Mouse (Mus musculus): Measurements from ENCODE around the gene Phrf1. TPM values are rescaled to one million over a fixed set of nuclear protein-coding genes. Genes with fewer than 3 reads are reported as not detected.

The Phrf1 gene
- total RNA-seq (2021): 10 to 100 TPM; 73.6 to 75.1 TPM
- long read RNA-seq, experiment 1, full-length matches to known transcripts: 10 of 34 reads
- long read RNA-seq, experiment 1, partial matches to known transcripts: 10 of 34 reads
- long read RNA-seq, experiment 1, other reads (novel, unspliced or antisense): 14 of 34 reads
- long read RNA-seq, experiment 2, full-length matches to known transcripts: 3 of 18 reads
- long read RNA-seq, experiment 2, partial matches to known transcripts: 7 of 18 reads
- long read RNA-seq, experiment 2, other reads (novel, unspliced or antisense): 8 of 18 reads

- peak; percentile 92 to 97 for DNase-seq (ENCODE audit: low spot score in 2 of 2)
Observed at GRCm38 (mm10) chr7:141228279-141229067, at the start of gene Phrf1. Phrf1 (plus strand) TSS chr7:141228784.

GRCm38 (mm10) chr7:141188194-141188593, 40.4 kb upstream of the Phrf1 start:
- DNase-seq (ENCODE audit: low spot score in 2 of 2): no peak

- no peak for DNase-seq (ENCODE audit: low spot score in 2 of 2)
Observed at GRCm38 (mm10) chr7:141188733-141189132, 39.9 kb upstream of the Phrf1 start.

- DNase-seq (ENCODE audit: low spot score in 2 of 2): no peak
Observed at GRCm38 (mm10) chr7:141190220-141190619, 38.4 kb upstream of the Phrf1 start.

- no peak for DNase-seq (ENCODE audit: low spot score in 2 of 2)
Observed at GRCm38 (mm10) chr7:141191036-141191435, 37.5 kb upstream of the Phrf1 start.

- DNase-seq (ENCODE audit: low spot score in 2 of 2): no peak
Observed at GRCm38 (mm10) chr7:141191796-141192685, 36.5 kb upstream of the Phrf1 start.

GRCm38 (mm10) chr7:141192776-141193347, 35.7 kb upstream of the Phrf1 start:
- peak in 1 of 2 experiments; percentile 38 for DNase-seq (ENCODE audit: low spot score in 2 of 2)

- DNase-seq (ENCODE audit: low spot score in 2 of 2): peak in 1 of 2 experiments; percentile 12
Observed at GRCm38 (mm10) chr7:141193348-141193856, 35.2 kb upstream of the Phrf1 start.

- peak; percentile 98 for DNase-seq (ENCODE audit: low spot score in 2 of 2)
Observed at GRCm38 (mm10) chr7:141193948-141194347, 34.6 kb upstream of the Phrf1 start, which contains the start of the genes Hras and Lrrc56. Hras (minus strand) TSS chr7:141194005. Lrrc56 (plus strand) TSS chr7:141194157.

- no peak for DNase-seq (ENCODE audit: low spot score in 2 of 2)
Observed at GRCm38 (mm10) chr7:141194409-141194808, 34.2 kb upstream of the Phrf1 start.

- peak; percentile 82 to 85 for DNase-seq (ENCODE audit: low spot score in 2 of 2)
Observed at GRCm38 (mm10) chr7:141194830-141195229, 33.8 kb upstream of the Phrf1 start.

GRCm38 (mm10) chr7:141195754-141196153, 32.8 kb upstream of the Phrf1 start:
- no peak for DNase-seq (ENCODE audit: low spot score in 2 of 2)

GRCm38 (mm10) chr7:141196619-141197282, 31.8 kb upstream of the Phrf1 start:
- no peak for DNase-seq (ENCODE audit: low spot score in 2 of 2)

GRCm38 (mm10) chr7:141198121-141198520, 30.5 kb upstream of the Phrf1 start:
- DNase-seq (ENCODE audit: low spot score in 2 of 2): no peak

GRCm38 (mm10) chr7:141204546-141204945, 24.0 kb upstream of the Phrf1 start:
- no peak for DNase-seq (ENCODE audit: low spot score in 2 of 2)

- DNase-seq (ENCODE audit: low spot score in 2 of 2): no peak
Observed at GRCm38 (mm10) chr7:141205504-141205903, 23.1 kb upstream of the Phrf1 start.

GRCm38 (mm10) chr7:141206182-141206937, 22.2 kb upstream of the Phrf1 start:
- DNase-seq (ENCODE audit: low spot score in 2 of 2): no peak

GRCm38 (mm10) chr7:141209526-141209925, 19.1 kb upstream of the Phrf1 start:
- no peak for DNase-seq (ENCODE audit: low spot score in 2 of 2)

GRCm38 (mm10) chr7:141210137-141210536, 18.4 kb upstream of the Phrf1 start:
- DNase-seq (ENCODE audit: low spot score in 2 of 2): no peak
